Mouse (Mus musculus) embryonic facial prominence, embryonic 10.5 days (tissue): Measurements from ENCODE around the gene Hist1h2bb. TPM values are rescaled to one million over a fixed set of nuclear protein-coding genes. Genes with fewer than 3 reads are reported as not detected.
"Not testable (repeated sequence)": the region's sequence is repeated elsewhere in the genome, so short reads cannot be mapped to it uniquely, and the experiment has no call there.

Experiments used
- DNase-seq: peaks from one replicate; pipeline ENCODE4 v3.0.0-alpha.2; 2017; ENCODE audit warnings: low spot score
- H3K27ac ChIP-seq: fragments of 300-500 bp; sonication (generic); replicated peaks from 2 replicates; pipeline ENCODE4 v1.5.1; 2016; ENCODE audit warnings: mild to moderate bottlenecking
- H3K27me3 ChIP-seq: fragments of 300-500 bp; sonication (generic); replicated peaks from 2 replicates; pipeline ENCODE4 v1.6.1; 2016; ENCODE audit warnings: low read depth, mild to moderate bottlenecking; ENCODE audit not compliant: poor library complexity, severe bottlenecking
- H3K36me3 ChIP-seq: fragments of 300-500 bp; sonication (generic); replicated peaks from 2 replicates; pipeline ENCODE4 v1.6.1; 2016; ENCODE audit warnings: mild to moderate bottlenecking, moderate library complexity
- H3K4me1 ChIP-seq: fragments of 300-500 bp; sonication (generic); 2 replicates; pipeline ENCODE4 v1.6.1; 2016
- H3K4me3 ChIP-seq: fragments of 300-500 bp; sonication (generic); 2 replicates; pipeline ENCODE4 v1.5.1; 2016; ENCODE audit warnings: mild to moderate bottlenecking, moderate library complexity
- H3K9me3 ChIP-seq: fragments of 300-500 bp; sonication (generic); 2 replicates; pipeline ENCODE4 v1.6.1; 2016; ENCODE audit warnings: mild to moderate bottlenecking
- WGBS: fragments of 180-500 bp; shearing (Covaris S2); methylation state at CpG from one replicate; pipeline ENCODE4 v1.1.7; 2016; 5-methylcytosine and 5-hydroxymethylcytosine counted together
- polyA plus RNA-seq: library from polyadenylated mRNA; unstranded; fragments of >200 nt; fragmentation: Nextera tagmentation; extraction: Ambion mirVana; gene quantifications from 2 replicates; pipeline ENCODE4 v1.2.1, GENCODE M21; 2016

Hist1h2bb gene
- polyA plus RNA-seq, 1 experiment from 2014 or later: 2.9 TPM

DNA sequence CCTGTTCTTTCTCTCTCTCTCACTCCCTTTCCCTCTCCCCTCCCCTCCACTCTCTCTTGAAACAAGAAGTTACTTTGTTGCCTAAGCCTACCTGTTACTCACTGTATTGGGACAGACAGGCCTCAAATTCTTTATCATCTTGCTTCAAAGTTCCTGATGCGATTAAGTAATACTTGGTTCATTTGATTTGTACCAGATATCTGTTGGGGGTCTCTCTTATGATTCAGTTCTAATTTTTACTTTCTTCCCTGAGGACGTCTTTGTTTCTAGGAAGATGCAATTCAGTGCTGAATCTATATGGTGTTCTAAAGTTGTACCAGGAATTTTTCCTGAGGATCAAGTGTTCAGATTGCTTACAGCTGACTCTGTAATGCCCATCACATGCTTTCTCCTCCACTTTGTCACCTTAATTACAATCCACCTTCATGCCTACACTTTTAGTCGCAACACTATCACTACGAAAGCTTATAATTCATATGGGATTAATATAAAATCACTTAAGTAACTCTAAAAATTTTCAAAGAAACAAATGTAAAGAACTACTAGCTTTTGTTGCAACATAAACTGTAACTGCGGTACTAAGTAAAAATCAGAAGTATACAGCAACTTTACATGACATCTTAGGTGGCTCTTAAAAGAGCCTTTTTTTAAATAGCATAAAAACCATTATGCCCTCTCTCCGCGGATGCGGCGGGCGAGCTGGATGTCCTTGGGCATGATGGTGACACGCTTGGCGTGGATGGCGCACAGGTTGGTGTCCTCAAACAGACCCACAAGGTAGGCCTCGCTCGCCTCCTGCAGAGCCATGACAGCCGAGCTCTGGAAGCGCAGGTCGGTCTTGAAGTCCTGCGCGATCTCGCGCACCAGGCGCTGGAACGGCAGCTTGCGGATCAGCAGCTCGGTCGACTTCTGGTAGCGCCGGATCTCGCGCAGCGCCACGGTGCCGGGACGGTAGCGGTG lies 1.8 kb upstream of the Hist1h2bb start:
- Histone ChIP-seq H3K4me1 (peaks cover 32% of the 10 kb centered on the region), H3K36me3 (no peaks in the 10 kb centered on the region), H3K27ac (peak overlapping the region; percentile 98), H3K4me3 (peak overlapping the region; percentile 62), H3K27me3 (no peaks in the 10 kb centered on the region), H3K9me3 (no peaks in the 10 kb centered on the region)
- 2% methylated on average over 22 of the region's 36 CpGs for WGBS
- DNase-seq: no peak

DNA sequence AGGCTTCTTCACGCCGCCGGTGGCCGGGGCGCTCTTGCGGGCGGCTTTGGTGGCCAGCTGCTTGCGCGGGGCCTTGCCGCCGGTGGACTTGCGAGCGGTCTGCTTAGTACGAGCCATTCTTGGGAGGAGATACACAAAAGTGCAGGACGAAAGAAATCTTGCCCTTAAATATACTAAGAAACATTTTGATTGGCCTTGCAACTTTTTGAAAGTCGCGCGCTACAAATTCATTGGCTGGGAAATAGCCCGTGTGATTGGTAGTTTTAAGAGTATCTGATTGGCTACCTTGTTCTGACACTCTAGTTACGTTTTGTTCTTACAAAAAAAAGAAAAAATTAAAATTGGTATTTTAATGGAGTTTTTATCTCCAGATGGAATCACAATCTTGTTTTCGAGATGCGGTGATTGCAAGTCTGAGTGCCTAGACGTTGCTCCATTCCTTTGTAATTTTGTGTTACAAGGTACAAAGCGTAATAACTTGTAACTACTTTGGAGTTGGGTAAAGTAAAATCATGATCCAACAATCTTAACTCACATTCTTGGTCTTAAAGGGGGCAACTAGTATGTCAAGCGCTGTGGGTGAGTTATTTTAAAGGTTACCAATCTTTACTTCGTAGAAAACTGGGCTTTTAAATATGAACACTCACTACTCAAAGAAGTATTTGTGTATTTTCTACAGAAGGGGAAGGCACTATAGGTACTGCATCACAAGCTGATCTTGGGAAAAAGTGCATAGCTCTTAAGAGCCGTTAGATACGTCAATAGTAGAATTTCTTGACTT lies 963 bp upstream of the Hist1h2bb start, which contains the start of gene Hist1h3c:
Gene Hist1h3c (minus strand): TSS at position 222 of the 781 bp plus-strand sequence.
- under 1% methylated on average over 26 of the region's 28 CpGs for WGBS
- H3K9me3 ChIP-seq: no peaks in the 10 kb centered on the region
- no peaks in the 10 kb centered on the region for H3K36me3 ChIP-seq
- peak; percentile 83 for DNase-seq
- peak within 1 kb of the TSS; percentile 98 for H3K27ac ChIP-seq
- H3K4me1 ChIP-seq: peaks cover 28% of the 10 kb centered on the region
- peak within 1 kb of the TSS; percentile 62 for H3K4me3 ChIP-seq
- H3K27me3 ChIP-seq: no peaks in the 10 kb centered on the region

DNA sequence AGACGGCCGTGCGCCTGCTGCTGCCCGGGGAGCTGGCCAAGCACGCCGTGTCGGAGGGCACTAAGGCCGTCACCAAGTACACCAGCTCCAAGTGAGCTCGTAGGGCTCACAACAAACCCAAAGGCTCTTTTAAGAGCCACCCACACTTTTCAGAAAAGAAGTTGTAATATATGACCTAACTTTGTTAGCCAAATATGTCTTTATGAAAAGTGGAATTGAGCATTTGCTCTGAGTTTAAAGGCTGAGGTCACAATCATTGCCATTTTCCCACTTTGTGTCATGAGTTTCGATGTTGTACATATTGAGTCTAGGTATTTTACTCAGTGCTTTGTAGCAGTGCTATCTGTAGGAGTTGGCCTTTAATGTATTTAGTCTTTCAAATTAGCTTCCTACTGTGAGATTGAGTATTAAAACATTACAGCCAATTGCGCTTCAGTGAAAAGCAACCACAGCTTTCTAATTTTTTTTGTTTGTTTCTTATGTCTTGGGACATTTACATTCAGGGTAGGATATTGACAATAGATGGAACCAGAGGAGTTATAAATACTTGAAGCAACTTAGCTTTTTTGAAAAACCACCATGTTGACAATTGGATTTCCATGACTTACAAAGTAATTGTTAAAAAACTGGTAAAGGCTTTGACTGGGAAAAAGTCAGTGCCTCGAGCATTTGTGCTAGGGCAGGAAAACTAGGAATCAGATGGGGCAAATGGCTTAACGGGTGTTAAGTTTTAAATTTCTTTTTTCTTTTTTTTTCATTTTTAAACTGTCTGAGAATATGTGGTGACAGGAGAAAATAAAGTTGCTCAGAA lies 752 bp downstream of the Hist1h2bb start:
- Histone ChIP-seq H3K4me1 (peaks cover 23% of the 10 kb centered on the region), H3K27ac (peak overlapping the region; percentile 98), H3K9me3 (no peaks in the 10 kb centered on the region), H3K36me3 (no peaks in the 10 kb centered on the region), H3K27me3 (no peaks in the 10 kb centered on the region), H3K4me3 (peak overlapping the region; percentile 62)
- WGBS: 4% methylated on average over 13 of the region's 13 CpGs
- peak; percentile 35 for DNase-seq

DNA sequence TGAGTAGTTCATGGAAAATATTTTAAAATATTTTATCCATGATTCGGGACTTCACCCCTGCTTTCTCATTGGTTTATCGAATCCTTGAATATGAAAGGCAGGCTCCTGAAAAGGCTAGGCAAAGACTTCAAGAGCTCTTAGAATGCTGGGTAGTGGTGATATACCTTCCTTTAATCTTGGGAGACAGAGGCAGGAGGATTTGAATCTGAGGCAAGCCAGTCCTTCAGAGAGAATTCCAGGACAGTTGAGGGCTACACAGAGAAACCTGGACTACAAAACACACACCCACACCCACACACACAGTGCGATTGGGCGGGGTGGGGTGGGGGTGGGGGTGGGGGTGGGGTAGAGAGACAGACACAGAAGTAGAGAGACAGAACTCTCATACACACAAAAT lies 1.4 kb downstream of the Hist1h2bb start:
- Histone ChIP-seq H3K4me3 (peak overlapping the region; percentile 62), H3K4me1 (peaks cover 23% of the 10 kb centered on the region), H3K27ac (peak overlapping the region; percentile 98), H3K27me3 (no peaks in the 10 kb centered on the region), H3K36me3 (no peaks in the 10 kb centered on the region), H3K9me3 (no peaks in the 10 kb centered on the region)
- DNase-seq: peak; percentile 54
- WGBS: 11% methylated on average over 4 of the region's 4 CpGs

DNA sequence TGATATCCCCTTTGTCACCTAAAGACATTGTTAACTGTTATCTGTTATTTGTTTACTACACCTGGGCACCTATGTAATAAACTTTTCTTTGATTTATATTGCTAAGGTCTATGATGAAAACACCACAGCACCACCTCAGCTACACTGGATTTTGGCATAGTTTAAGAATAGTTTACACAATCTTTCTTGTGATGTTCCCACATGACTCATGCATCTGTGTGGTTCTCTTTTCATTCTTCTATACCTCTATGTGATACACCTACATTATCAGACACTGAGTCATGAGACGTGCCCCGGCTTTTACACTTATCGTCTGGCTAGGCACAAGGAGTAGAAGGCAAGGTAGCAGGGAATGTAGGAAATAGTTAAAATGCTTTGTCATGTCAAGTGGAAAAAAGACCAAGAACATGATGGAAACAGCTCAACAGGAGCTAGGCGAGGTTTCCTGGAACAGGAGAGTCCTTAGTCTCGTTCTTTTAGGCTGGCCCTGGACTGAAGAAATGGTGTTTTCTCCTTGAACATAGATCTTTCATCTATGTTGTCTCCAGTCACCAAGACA lies 3.1 kb downstream of the Hist1h2bb start:
- Histone ChIP-seq H3K9me3 (no peaks in the 10 kb centered on the region), H3K4me3 (no peak overlapping the region), H3K36me3 (no peaks in the 10 kb centered on the region), H3K4me1 (peaks cover 21% of the 10 kb centered on the region), H3K27me3 (no peaks in the 10 kb centered on the region), H3K27ac (peak overlapping the region; percentile 98)
- 92% methylated on average over 5 of the region's 5 CpGs for WGBS
- no peak for DNase-seq

DNA sequence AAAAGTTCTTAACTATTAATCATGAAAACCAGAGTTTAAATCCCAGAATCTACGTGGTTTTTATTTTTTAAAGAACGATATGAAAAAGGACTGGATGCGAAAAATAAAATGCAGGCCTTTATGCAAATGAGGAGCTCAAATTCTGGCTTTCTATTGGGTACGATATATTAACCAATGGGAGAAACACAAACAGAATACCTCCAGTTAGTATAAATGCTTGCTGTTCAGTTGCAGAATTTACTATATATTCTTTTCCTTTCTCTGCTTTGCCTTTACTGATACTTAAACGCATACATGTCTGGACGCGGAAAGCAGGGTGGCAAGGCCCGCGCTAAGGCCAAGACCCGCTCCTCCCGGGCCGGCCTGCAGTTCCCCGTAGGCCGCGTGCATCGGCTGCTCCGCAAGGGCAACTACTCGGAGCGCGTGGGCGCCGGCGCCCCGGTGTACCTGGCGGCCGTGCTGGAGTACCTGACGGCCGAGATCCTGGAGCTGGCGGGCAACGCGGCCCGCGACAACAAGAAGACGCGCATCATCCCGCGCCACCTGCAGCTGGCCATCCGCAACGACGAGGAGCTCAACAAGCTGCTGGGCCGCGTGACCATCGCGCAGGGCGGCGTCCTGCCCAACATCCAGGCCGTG lies 4.4 kb downstream of the Hist1h2bb start, which contains the start of gene Hist1h2ab:
Gene Hist1h2ab (plus strand): TSS at position 288 of the 639 bp plus-strand sequence.
- Histone ChIP-seq H3K4me3 (peak within 1 kb of the TSS; percentile 58), H3K27ac (peak within 1 kb of the TSS; percentile 98), H3K4me1 (peaks cover 21% of the 10 kb centered on the region)
- peak; percentile 83 for DNase-seq
- H3K36me3 ChIP-seq, H3K27me3 ChIP-seq, H3K9me3 ChIP-seq: not testable (repeated sequence)
- 1% methylated on average over 35 of the region's 47 CpGs for WGBS

DNA sequence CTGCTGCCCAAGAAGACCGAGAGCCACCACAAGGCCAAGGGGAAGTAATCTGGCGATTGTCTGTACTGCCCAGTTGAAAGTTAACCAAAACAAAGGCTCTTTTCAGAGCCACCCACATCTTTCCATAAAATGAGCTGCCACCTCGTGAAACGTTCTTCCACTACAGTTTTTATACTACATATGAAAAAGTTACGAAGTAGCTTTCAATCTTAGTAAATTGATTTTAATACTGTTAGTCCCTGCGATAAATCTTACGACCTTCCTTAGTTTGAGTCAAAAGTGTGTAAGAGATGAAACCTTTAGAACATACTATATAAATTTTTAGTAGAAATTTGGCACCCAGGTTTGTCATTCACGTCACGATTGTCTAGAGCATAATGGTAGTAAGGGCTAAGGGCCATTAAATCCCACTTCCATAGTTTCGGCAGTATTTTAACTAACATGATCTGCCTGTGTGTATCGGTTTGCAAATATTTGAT lies 5.0 kb downstream of the Hist1h2bb start:
- WGBS: 1% methylated on average over 11 of the region's 11 CpGs
- DNase-seq: no peak
- no peaks in the 10 kb centered on the region for H3K9me3 ChIP-seq

DNA sequence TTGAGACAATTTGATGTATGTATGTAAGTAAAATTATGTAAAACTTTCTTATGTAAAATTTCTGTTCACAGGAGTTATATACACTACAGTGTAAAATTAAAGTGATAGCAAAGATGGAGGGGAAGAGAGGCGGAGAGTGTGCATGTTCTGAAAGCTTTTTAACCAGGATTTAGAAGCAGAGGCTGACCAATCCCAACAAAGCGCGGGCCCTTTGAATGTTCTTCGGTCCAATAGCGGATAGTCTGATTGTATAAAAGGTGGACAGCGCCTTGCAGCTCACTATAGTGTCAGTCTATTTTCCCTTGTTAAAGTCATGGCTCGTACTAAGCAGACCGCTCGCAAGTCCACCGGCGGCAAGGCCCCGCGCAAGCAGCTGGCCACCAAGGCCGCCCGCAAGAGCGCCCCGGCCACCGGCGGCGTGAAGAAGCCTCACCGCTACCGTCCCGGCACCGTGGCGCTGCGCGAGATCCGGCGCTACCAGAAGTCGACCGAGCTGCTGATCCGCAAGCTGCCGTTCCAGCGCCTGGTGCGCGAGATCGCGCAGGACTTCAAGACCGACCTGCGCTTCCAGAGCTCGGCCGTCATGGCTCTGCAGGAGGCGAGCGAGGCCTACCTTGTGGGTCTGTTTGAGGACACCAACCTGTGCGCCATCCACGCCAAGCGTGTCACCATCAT lies 5.7 kb downstream of the Hist1h2bb start, which contains the start of gene Hist1h3b:
Gene Hist1h3b (plus strand): TSS at position 201 of the 675 bp plus-strand sequence.
- Histone ChIP-seq H3K4me1 (peaks cover 21% of the 10 kb centered on the region), H3K4me3 (peak within 1 kb of the TSS; percentile 61), H3K27ac (peak within 1 kb of the TSS; percentile 98)
- WGBS: under 1% methylated on average over 19 of the region's 47 CpGs
- H3K9me3 ChIP-seq, H3K27me3 ChIP-seq, H3K36me3 ChIP-seq: not testable (repeated sequence)
- DNase-seq: peak; percentile 90

More for the DNA sequence above, 5.0 kb downstream of the Hist1h2bb start:
- no peaks in the 10 kb centered on the region for H3K27me3 ChIP-seq
- peaks cover 21% of the 10 kb centered on the region for H3K4me1 ChIP-seq
- H3K27ac ChIP-seq: peak overlapping the region; percentile 98
- no peaks in the 10 kb centered on the region for H3K36me3 ChIP-seq
- peak overlapping the region; percentile 58 for H3K4me3 ChIP-seq

DNA sequence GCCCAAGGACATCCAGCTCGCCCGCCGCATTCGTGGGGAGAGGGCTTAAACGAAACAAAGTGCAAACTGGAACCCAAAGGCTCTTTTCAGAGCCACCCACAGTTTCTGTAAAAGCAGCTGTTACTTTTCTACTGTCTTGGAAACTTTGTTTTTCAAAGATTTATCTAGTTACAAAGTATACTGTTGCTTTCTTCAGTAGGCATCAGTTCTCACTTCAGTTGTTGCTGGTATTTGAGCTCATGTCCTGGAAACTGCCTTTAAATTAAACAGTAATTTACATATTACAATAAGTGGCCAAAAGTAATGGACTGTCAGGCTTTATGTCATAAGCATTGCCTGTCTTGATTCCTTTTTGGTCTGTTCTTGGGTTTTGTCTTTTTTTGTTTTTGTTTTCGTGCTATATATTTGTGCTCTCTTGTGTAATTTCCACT lies 6.2 kb downstream of the Hist1h2bb start:
- no peak for DNase-seq
- no peaks in the 10 kb centered on the region for H3K27me3 ChIP-seq
- peaks cover 21% of the 10 kb centered on the region for H3K4me1 ChIP-seq
- H3K9me3 ChIP-seq: no peaks in the 10 kb centered on the region
- peak overlapping the region; percentile 91 for H3K27ac ChIP-seq
- H3K36me3 ChIP-seq: no peaks in the 10 kb centered on the region
- H3K4me3 ChIP-seq: peak overlapping the region; percentile 61
- WGBS: 3% methylated on average over 6 of the region's 6 CpGs

DNA sequence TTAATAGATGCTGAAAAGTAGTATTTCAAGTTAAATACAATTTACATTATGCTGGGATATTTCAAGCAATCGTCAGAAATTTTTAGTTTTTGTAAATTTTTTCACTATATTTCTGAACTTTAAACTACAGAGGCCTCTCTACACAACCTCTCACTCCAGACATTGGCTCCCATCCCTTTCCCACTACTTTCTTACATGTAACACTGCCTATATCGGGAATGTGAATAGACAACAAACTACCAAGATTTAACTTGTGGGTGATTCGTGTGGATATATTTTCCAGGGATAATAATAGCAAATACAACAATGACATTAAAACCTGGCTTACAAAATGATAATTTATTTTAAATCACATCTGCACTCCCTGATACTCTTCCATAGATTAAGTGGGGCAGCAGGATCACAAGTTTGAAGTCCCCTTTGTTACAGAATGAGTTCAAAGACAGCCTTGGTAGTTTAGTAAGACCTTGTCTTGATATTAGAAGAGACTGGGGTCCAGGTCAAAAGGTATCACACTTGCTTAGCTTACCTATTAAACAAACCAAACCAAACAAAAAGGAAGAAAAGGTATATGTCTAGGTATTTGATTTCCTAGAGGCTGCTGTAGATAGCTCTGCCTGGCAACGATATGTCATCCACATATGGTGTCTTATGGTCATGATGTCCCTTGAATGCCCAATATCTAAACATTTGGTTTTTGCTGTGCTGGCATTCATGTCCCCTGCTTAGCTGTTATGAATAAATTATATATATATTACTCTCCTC lies 7.0 kb downstream of the Hist1h2bb start:
- DNase-seq: no peak
- Histone ChIP-seq H3K4me3 (peak overlapping the region; percentile 61), H3K4me1 (peaks cover 18% of the 10 kb centered on the region), H3K36me3 (no peaks in the 10 kb centered on the region), H3K27ac (peak overlapping the region; percentile 91), H3K9me3 (no peaks in the 10 kb centered on the region), H3K27me3 (no peaks in the 10 kb centered on the region)
- WGBS: 64% methylated on average over 4 of the region's 4 CpGs
